Mouse (Mus musculus) lung, adult 2 months (tissue): Measurements from ENCODE around the gene Arfgap2.

Experiments used
- CTCF ChIP-seq: fragments of 200-500 bp; IDR thresholded peaks from 2 replicates; pipeline ENCODE4 v1.5.1; 2011; ENCODE audit warnings: mild to moderate bottlenecking, low read length, control low read depth; ENCODE audit not compliant: insufficient read depth
- POLR2A ChIP-seq: fragments of 200-500 bp; IDR thresholded peaks from 2 replicates; pipeline ENCODE4 v1.6.1; 2011; ENCODE audit warnings: low read depth, mild to moderate bottlenecking, control low read depth, low read length, borderline replicate concordance; ENCODE audit errors: extremely low read depth

DNA sequence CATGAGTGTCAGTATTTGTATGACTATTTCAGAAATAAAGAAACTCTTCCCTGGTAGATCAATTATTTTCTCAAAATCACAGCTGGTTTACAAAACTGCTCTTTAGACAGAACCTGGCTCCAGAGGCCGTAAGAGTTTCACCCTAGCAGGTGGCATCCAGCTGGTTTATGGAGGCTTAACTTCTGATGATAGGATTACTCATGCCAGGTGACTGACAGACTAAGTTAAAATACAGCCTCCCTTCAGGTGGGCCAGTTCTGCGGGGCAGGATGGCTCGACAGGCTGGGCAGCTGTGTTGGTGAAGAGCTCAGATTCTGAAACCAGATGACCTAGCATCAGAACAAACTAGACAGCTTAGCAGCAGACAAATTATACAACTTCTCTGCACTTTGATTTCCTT lies 44.8 kb downstream of the Arfgap2 start:
- TF ChIP-seq POLR2A, result no peak
- no peak for TF ChIP-seq CTCF
